Mouse (Mus musculus): ENCODE results near the gene Lrrc4c.

- TF ChIP-seq POLR2A (IDR thresholded peaks at IDR 0.05; ENCODE audit: borderline replicate concordance, insufficient read depth, low read length) (peak; percentile 58; the same call in 1 of the 2 replicates), CTCF (IDR thresholded peaks at IDR 0.05; ENCODE audit: borderline replicate concordance, insufficient read depth, low read depth, low read length) (peak; percentile 92)
These were observed 1148.3 kb downstream of the Lrrc4c start for GRCm38 (mm10) chr2:97466243-97466793.

Data from cerebellum, adult 2 months (tissue).